Mouse (Mus musculus) embryonic facial prominence, embryonic 10.5 days (tissue): ENCODE measurements at regions not wholly inside any gene's neighbourhood (a gene's known extent, or its start where the extent isn't known, plus 50 kb on each side); places are given as distances from the start of the nearest gene placed in this dataset.

ENCODE experiments used
- DNase-seq: peaks from one replicate; pipeline ENCODE4 v3.0.0-alpha.2; 2017; ENCODE audit warnings: low spot score
- H3K27ac ChIP-seq: fragments of 300-500 bp; sonication (generic); replicated peaks from 2 replicates; pipeline ENCODE4 v1.5.1; 2016; ENCODE audit warnings: mild to moderate bottlenecking
- H3K27me3 ChIP-seq: fragments of 300-500 bp; sonication (generic); replicated peaks from 2 replicates; pipeline ENCODE4 v1.6.1; 2016; ENCODE audit warnings: low read depth, mild to moderate bottlenecking; ENCODE audit not compliant: poor library complexity, severe bottlenecking
- H3K36me3 ChIP-seq: fragments of 300-500 bp; sonication (generic); replicated peaks from 2 replicates; pipeline ENCODE4 v1.6.1; 2016; ENCODE audit warnings: mild to moderate bottlenecking, moderate library complexity
- H3K4me1 ChIP-seq: fragments of 300-500 bp; sonication (generic); 2 replicates; pipeline ENCODE4 v1.6.1; 2016
- H3K4me3 ChIP-seq: fragments of 300-500 bp; sonication (generic); 2 replicates; pipeline ENCODE4 v1.5.1; 2016; ENCODE audit warnings: mild to moderate bottlenecking, moderate library complexity
- H3K9me3 ChIP-seq: fragments of 300-500 bp; sonication (generic); 2 replicates; pipeline ENCODE4 v1.6.1; 2016; ENCODE audit warnings: mild to moderate bottlenecking
- WGBS: fragments of 180-500 bp; shearing (Covaris S2); methylation state at CpG from one replicate; pipeline ENCODE4 v1.1.7; 2016; 5-methylcytosine and 5-hydroxymethylcytosine counted together

DNA sequence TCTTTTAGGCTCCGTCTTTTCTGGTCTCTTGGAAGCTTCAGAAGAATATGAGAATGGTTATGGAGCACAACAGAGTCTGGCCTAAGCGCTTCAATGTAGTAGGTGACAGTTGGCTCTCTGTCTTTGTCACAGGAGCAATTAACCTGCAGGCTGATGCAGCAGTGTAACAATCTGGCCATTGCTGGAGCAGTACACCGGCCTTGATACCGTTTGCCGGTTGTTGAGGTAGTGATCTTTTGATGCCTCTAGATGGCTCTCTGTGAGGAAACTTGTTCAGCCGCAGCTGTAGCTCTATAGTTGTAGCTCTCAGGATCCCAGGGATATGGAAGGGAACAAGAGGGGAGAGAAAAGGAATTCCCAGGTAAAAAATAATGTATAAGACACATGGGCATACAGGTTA lies 196.1 kb upstream of the Cxcr4 start:
- no peaks in the 10 kb centered on the region for H3K36me3 ChIP-seq
- 58% methylated on average over 6 of the region's 6 CpGs for WGBS
- H3K9me3 ChIP-seq, result no peaks in the 10 kb centered on the region
- H3K27me3 ChIP-seq, result no peaks in the 10 kb centered on the region
- DNase-seq, result no peak
- H3K4me1 ChIP-seq, result no peaks in the 10 kb centered on the region
- H3K27ac ChIP-seq, result no peak overlapping the region
- no peak overlapping the region for H3K4me3 ChIP-seq

DNA sequence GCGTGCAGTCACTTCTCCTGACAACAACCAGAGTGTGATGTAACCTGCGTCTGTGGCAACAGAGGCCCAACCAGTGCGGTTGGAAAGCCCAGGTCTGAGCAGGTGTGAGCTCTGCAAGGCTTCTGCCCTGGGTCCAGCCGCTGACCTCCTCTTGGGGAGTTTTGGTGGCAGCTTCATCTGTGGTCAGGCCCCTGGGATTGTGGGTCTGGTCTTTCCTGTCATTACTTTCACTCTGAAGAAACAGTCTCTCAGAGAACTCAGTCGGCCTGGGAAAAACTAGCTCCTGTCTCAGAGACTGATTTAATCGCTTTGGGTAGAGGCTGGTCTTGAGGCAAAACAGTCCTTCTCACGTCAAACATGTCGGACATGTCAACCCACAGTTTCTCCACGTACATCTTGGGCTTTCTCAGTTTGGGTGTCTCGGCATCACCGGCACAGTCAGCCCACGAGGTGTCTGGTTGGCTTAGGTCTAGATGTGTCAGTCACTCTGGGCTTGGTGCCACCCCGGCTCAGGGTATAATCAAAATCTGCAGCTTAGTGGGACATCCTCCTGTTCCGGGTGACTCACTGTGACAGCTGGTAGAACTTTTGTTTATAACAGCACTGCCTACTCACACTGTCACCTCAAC lies 195.0 kb upstream of the Cxcr4 start:
- H3K4me1 ChIP-seq, result no peaks in the 10 kb centered on the region
- no peak overlapping the region for H3K27ac ChIP-seq
- no peak for DNase-seq
- no peaks in the 10 kb centered on the region for H3K36me3 ChIP-seq
- no peaks in the 10 kb centered on the region for H3K27me3 ChIP-seq
- H3K4me3 ChIP-seq, result no peak overlapping the region
- WGBS, result 90% methylated on average over 14 of the region's 14 CpGs
- H3K9me3 ChIP-seq, result no peaks in the 10 kb centered on the region

DNA sequence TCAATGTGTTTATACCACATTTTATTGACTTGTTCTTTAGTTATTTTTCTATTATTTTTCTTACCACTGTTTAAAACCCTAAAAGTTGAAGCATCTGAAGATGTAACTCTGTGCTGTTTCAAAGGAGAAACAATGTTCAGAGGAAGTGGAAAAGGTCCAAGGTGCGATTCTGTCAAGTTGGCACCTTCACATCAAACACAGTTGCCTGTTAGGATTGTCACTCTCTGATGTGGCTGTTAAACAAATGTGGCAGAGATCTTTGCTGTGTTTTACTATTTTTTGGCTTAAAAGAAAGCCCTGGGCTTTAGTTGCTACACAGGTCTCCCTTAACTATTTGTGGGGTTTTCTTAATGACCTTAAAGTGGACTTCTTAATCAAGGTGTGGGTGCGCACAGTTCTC lies 190.2 kb upstream of the Cxcr4 start:
- Histone ChIP-seq H3K4me3 (no peak overlapping the region), H3K4me1 (no peaks in the 10 kb centered on the region), H3K27ac (no peak overlapping the region), H3K9me3 (no peaks in the 10 kb centered on the region), H3K36me3 (no peaks in the 10 kb centered on the region), H3K27me3 (no peaks in the 10 kb centered on the region)
- WGBS, result 92% methylated on average over 2 of the region's 2 CpGs
- DNase-seq, result no peak

DNA sequence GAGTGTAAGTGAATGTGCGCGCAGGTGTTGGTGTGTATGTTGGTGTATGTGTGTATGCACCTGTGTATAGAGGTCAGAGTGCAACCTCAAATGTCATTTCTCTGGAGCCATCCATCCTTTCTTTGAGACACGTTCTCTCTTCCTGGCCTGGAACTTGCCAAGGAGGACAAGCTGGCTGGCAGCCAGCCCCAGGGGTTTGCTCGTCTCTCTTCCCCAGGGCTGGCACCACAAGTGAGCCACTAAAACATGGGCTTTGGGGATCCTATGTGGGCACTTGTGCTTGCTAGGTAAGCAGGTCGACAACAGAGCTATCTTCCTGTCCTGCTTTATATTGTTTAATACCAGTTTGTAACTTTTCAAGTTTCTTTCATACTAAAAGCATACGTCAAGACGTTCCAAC lies 189.8 kb upstream of the Cxcr4 start:
- Histone ChIP-seq H3K9me3 (no peaks in the 10 kb centered on the region), H3K4me1 (no peaks in the 10 kb centered on the region), H3K27ac (no peak overlapping the region), H3K27me3 (no peaks in the 10 kb centered on the region), H3K4me3 (no peak overlapping the region), H3K36me3 (no peaks in the 10 kb centered on the region)
- WGBS, result 82% methylated on average over 7 of the region's 7 CpGs
- no peak for DNase-seq

DNA sequence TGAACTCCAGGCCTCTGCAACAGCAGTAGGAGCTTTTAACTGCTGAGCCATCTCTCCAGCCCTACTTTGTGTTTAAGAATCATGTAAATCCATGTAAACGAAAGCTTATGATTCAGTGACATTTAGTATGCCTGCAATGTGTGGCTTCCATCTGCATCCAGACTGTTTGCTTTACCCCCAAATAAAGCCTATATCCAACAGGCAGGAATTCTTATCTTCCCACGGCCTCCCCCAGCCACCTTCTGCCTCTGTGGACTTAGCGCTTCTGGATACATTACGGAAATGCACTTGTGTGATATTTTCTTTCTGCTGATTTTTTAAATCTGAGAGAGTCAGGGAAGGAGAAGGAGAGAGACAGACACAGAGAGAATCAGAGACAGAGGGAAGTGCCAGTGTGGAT lies 189.2 kb upstream of the Cxcr4 start:
- H3K9me3 ChIP-seq, result no peaks in the 10 kb centered on the region
- H3K27me3 ChIP-seq, result no peaks in the 10 kb centered on the region
- 89% methylated on average over 4 of the region's 4 CpGs for WGBS
- H3K4me1 ChIP-seq, result no peaks in the 10 kb centered on the region
- no peak for DNase-seq
- H3K27ac ChIP-seq, result no peak overlapping the region
- no peak overlapping the region for H3K4me3 ChIP-seq
- no peaks in the 10 kb centered on the region for H3K36me3 ChIP-seq

DNA sequence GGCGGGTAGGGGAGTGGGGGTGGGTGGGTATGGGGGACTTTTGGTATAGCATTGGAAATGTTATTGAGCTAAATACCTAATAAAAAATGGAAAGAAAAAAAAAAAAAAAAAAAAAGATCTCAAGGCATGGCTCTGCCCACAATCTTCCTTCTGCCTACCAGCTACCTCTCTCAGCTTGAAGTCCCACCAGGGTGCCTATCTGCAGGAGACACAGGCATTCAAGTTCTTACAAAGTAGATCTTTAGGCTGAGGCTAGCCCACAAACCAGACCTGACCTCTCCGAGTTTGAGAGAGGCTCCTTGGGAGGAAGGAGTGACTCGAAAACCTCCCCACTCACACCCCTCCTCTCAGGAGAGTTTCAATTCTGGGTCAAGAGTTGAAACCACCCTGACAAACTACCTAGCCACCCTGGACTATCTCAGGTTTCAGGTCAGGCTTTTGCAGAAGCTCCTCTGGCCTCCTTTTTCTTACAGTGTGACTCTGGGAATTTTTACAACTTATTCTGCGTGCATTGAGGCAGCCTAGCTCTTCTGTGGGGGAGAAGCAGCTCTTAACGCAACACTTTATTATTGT lies 187.6 kb upstream of the Cxcr4 start:
- Histone ChIP-seq H3K9me3 (no peaks in the 10 kb centered on the region), H3K4me3 (no peak overlapping the region), H3K27ac (no peak overlapping the region), H3K4me1 (no peaks in the 10 kb centered on the region), H3K36me3 (no peaks in the 10 kb centered on the region), H3K27me3 (no peaks in the 10 kb centered on the region)
- DNase-seq, result no peak
- WGBS, result 88% methylated on average over 5 of the region's 5 CpGs

DNA sequence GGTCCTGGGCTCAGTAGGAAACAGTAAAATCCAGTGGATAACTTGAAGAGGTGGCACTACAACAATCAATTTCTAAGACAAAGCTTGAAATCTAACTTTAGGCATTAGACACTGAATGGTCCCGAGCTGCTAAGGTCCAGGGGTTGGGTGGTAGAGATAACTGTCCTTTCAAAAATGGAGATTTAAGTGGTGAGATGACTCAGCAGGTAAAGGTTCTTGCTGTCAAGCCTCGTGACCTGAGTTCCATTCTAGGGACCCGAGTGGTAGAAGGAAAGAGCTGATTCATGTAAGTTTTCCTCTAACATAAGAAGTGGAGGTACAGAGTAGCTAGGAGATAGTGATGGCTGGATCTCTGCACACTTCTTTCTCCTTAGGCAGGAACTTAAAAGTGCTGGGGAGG lies 180.3 kb upstream of the Cxcr4 start:
- H3K9me3 ChIP-seq, result no peaks in the 10 kb centered on the region
- H3K27me3 ChIP-seq, result no peaks in the 10 kb centered on the region
- H3K27ac ChIP-seq, result no peak overlapping the region
- DNase-seq, result no peak
- H3K4me1 ChIP-seq, result no peaks in the 10 kb centered on the region
- WGBS, result 88% methylated on average over 3 of the region's 3 CpGs
- no peak overlapping the region for H3K4me3 ChIP-seq
- no peaks in the 10 kb centered on the region for H3K36me3 ChIP-seq

DNA sequence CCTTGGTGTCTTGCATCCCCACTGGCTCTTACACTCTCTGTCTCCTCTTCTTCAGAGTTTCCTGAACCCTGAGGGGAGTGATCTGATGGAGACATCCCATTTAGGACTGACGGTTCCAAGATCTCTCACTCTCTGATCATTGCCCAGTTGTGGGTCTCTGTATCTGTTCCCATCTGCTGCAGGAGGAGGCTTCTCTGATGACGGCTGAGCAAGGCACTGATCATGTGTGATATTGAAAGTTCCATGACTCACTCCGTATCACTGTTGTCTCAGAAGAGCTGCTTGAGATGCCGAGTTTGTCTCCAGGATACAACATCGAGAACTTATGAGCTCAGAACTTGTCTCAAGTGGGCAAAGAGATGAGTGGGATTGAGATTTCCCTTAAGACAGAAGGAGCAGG lies 178.7 kb upstream of the Cxcr4 start:
- Histone ChIP-seq H3K9me3 (no peaks in the 10 kb centered on the region), H3K4me3 (no peak overlapping the region), H3K27ac (no peak overlapping the region), H3K4me1 (no peaks in the 10 kb centered on the region), H3K36me3 (no peaks in the 10 kb centered on the region), H3K27me3 (no peaks in the 10 kb centered on the region)
- no peak for DNase-seq
- 92% methylated on average over 5 of the region's 5 CpGs for WGBS

DNA sequence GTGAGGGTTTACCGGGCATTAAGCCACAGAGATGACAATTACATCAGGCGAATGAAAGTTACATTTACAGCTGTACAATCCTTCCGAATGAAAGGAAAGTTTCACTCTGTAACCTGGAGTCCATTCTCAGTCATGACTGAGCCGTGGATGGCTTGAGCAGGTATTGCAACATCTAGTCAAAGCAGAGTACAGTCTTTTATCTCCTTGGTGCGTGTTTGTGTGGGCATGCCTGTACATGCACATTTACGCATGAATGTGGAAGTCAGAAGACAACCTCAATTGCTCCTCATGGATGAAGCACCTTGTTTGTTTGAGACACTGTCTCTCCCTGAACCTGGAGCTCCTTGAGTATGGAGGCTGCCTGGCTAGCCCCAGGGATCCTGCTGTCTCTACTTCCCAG lies 175.9 kb upstream of the Cxcr4 start:
- DNase-seq, result no peak
- 91% methylated on average over 6 of the region's 6 CpGs for WGBS
- H3K27ac ChIP-seq, result no peak overlapping the region

DNA sequence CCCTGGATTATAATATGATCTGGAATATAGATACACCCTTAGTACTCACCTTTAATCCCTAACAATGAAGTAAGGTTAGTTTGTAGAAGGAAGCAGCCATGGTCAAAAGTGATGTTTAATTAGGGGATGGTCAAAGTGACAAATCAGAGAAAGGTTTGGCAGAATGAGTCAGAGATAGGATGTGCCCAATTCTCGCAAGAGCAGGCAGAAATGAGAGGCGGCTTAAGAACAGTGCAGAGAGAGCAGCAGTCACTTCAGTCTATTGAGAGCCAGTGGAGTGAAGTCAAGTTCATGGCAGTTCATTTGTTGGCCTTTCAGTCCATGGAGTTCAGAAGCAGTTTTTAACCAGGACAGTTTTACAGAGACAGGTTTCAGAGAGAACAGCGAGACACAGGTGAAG lies 175.3 kb upstream of the Cxcr4 start:
- 88% methylated on average over 3 of the region's 3 CpGs for WGBS
- Histone ChIP-seq H3K36me3 (no peaks in the 10 kb centered on the region), H3K9me3 (no peaks in the 10 kb centered on the region)

More for the DNA sequence above, 175.9 kb upstream of the Cxcr4 start:
- no peaks in the 10 kb centered on the region for H3K9me3 ChIP-seq
- no peaks in the 10 kb centered on the region for H3K36me3 ChIP-seq
- H3K4me3 ChIP-seq, result no peak overlapping the region
- H3K27me3 ChIP-seq, result no peaks in the 10 kb centered on the region
- no peaks in the 10 kb centered on the region for H3K4me1 ChIP-seq

DNA sequence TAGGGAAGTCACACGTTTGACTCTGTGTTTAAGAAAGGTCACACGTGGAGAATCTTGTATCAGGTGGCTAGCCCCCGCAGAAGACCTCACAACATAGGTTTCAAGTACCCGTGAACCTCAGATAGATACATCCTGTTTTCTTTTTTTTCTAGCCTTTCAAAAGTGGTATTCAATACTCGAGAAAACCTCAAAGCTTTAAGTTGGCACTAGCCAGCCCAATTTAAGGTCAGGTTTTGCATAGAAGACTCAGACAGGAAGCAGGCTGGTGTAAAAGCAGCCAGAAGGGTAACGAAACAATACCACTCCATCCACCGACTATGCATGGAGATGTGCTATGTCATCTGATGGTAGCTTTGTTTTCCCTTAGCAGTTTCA lies 174.8 kb upstream of the Cxcr4 start:
- H3K36me3 ChIP-seq, result no peaks in the 10 kb centered on the region
- WGBS, result 83% methylated on average over 7 of the region's 7 CpGs
- no peak for DNase-seq
- no peaks in the 10 kb centered on the region for H3K27me3 ChIP-seq
- H3K27ac ChIP-seq, result no peak overlapping the region
- H3K4me1 ChIP-seq, result peaks cover 5% of the 10 kb centered on the region; the same call in 1 of the 2 replicates
- no peak overlapping the region for H3K4me3 ChIP-seq
- H3K9me3 ChIP-seq, result no peaks in the 10 kb centered on the region

More for the DNA sequence above, 175.3 kb upstream of the Cxcr4 start:
- Histone ChIP-seq H3K4me1 (no peaks in the 10 kb centered on the region), H3K4me3 (no peak overlapping the region), H3K27ac (no peak overlapping the region), H3K27me3 (no peaks in the 10 kb centered on the region)
- DNase-seq, result no peak

DNA sequence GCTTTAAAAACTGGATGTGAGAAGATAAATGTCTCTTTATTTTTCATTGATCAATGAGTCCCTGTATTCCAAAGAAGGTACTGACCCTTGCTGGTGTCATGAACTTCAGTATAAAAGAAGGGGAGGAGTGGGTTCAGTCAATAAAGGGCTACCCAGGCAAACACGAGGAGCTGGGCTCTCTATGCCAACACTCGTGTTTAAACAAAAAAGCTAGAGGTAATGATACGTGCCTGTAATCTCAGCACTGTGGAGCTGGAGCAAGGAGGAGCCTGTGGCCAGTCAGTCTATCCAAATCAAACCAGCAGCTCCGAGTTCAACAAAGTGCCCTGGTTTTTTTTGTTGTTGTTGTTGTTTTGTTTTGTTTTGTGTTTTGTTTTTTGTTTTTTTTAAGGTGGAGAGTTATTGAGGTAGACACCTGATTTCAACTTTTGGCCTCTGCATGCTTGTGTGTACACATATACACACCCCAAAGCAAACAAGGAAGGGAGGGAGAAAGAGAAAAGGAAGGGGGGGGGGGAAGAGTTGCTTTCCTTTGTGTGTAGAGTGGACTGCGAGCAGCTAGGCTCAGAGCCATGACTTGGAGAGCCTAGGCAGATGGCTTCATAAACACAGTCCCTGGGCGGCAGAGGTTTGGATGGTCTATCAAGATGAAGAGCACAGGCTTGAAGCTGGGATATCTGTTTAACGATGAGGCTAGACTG lies 174.2 kb upstream of the Cxcr4 start:
- Histone ChIP-seq H3K4me3 (no peak overlapping the region), H3K4me1 (peaks cover 5% of the 10 kb centered on the region; the same call in 1 of the 2 replicates), H3K9me3 (no peaks in the 10 kb centered on the region), H3K27ac (no peak overlapping the region), H3K27me3 (no peaks in the 10 kb centered on the region), H3K36me3 (no peaks in the 10 kb centered on the region)
- WGBS, result 72% methylated on average over 7 of the region's 7 CpGs
- DNase-seq, result no peak

DNA sequence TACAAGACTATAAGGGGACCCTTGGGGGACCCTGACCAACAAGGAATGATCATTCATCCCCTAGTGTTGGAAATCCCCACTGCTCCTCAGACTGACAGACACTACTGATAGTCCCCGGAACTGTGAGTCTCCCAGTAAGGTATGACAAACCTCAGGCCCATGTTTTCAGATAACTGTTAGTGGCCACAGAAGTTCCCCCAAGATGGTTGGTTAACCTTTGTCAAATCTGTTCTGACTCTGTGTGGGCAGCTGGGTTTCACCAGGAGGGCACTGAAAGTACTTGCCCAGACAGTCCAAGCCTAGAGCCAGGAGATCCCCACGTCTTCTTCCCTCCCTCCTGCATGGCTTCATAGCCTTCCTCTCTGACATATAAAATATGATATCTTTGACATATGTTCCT lies 173.5 kb upstream of the Cxcr4 start:
- H3K27ac ChIP-seq, result no peak overlapping the region
- 88% methylated on average over 2 of the region's 2 CpGs for WGBS
- peaks cover 5% of the 10 kb centered on the region; the same call in 1 of the 2 replicates for H3K4me1 ChIP-seq
- H3K4me3 ChIP-seq, result no peak overlapping the region
- no peaks in the 10 kb centered on the region for H3K27me3 ChIP-seq
- H3K9me3 ChIP-seq, result no peaks in the 10 kb centered on the region
- no peaks in the 10 kb centered on the region for H3K36me3 ChIP-seq
- no peak for DNase-seq
